Mouse (Mus musculus) megakaryocyte, embryonic 14.5 days (primary cell): ENCODE data around the gene 1700012B07Rik.

Source experiments
- FLI1 ChIP-seq: IDR thresholded peaks from 2 replicates; pipeline ENCODE4 v1.6.1; 2012; ENCODE audit warnings: low read length, inconsistent platforms, mixed read lengths
- GATA1 ChIP-seq: IDR thresholded peaks from 3 replicates; pipeline ENCODE4 v1.6.1; 2012; ENCODE audit warnings: mixed read lengths, low read length, inconsistent platforms, borderline replicate concordance

GRCm38 (mm10) chr11:109875525-109875802 lies 47.6 kb upstream of the 1700012B07Rik start:
- TF ChIP-seq GATA1 (no peak), FLI1 (no peak)
